Mouse (Mus musculus): ENCODE data around the gene Fbxl14. TPM values are rescaled to one million over a fixed set of nuclear protein-coding genes. Genes with fewer than 3 reads are reported as not detected.
"Not testable (repeated sequence)": the region's sequence is repeated elsewhere in the genome, so short reads cannot be mapped to it uniquely, and the experiment has no call there.

The Fbxl14 gene
- total RNA-seq (2021) = 10 to 100 TPM; 31.6 to 33.6 TPM

DNA sequence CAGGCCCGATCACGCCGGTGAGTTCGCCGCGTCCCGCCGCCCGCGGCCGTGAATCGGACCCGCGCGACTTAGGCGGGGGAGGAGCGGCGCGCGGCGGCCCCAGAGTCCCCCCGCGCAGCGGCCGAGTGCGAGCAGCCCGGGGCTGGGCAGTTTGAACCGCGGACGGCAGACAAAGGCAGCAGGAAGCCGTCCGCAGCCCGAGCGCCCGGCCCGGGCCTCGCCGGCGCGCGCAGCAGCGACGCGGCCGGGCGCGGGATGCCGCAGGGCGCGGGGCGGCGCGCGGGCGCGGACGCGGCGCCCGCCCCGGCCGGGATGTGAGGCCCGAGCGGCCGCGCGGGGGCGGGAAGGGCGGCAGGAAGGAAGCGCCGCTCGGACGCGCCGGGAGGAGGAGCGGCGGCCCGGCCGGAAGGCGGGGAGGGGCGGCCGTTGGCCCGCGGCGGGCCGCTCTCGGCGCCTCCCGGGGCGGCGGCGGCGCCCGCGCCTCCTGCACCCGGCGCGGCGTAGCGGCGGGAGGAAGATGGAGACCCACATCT lies at the start of gene Fbxl14:
TSS of gene Fbxl14 (plus strand) at position 326 of the 533 bp plus-strand sequence.
- peak in 1 of 2 experiments; percentile 33 for DNase-seq

DNA sequence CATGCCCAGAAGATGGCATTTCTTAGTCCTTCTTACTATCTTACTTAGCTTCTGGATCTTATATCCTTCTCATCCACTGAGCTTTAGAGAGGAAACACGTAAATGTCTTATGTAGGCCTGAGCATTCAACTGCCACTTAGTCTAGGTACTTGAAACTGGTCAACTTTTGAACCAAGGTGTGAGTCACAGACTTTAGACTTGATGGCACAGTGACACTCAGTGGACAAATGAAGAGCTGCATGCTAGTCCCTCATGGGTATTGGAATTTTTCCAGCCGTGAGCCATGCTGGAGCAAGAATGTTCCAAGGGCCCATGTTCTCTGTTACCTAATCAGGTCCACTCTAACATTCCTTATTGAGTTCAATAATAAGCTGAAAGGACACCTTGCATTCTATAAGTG lies 49.0 kb upstream of the Fbxl14 start:
- peak in 1 of 2 experiments; percentile 51 for DNase-seq

DNA sequence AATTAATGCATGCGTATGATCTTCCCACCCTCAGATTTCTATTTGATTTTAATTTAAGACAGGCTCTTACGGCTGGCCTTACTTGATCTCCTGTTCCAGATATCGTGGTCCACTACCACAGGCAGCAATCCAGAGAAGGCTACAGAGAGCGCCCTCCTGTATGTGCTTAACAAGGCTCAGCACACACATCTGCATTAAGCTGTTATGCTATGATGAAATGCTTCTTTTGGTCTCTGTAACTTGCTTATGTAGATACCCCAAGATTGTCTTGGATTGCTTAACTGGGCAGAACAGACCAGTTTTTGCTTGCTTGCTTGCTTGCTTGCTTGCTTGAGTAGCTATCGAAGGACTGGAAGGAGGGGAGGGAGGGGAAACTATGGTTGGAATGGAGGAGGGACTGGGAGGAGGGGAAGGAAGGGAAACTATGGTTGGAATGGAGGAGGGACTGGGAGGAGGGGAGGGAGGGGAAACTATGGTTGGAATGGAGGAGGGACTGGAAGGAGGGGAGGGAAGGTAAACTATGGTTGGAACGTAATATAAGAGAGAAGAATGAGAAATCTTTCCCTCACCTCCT lies 47.6 kb upstream of the Fbxl14 start:
- no peak for DNase-seq

DNA sequence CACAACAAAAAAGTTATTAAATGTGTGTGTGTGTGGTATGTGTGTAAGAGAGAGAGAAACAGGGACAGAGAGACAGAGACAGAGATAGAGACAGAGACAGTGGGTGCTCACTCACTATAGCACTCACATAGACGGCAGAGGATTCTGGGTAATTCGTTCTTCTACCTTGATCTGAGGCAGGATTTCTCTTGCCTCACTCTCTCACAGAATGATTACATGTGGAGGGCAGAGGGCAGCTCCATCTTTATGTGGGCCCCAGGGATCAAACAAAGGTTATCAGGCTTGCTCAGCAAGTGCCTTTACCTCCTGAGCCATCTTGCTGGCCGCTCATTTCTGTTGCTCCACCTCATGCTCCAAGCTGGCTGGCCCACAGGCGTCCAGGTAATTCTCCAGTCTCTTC lies 45.1 kb upstream of the Fbxl14 start:
- DNase-seq = no peak

DNA sequence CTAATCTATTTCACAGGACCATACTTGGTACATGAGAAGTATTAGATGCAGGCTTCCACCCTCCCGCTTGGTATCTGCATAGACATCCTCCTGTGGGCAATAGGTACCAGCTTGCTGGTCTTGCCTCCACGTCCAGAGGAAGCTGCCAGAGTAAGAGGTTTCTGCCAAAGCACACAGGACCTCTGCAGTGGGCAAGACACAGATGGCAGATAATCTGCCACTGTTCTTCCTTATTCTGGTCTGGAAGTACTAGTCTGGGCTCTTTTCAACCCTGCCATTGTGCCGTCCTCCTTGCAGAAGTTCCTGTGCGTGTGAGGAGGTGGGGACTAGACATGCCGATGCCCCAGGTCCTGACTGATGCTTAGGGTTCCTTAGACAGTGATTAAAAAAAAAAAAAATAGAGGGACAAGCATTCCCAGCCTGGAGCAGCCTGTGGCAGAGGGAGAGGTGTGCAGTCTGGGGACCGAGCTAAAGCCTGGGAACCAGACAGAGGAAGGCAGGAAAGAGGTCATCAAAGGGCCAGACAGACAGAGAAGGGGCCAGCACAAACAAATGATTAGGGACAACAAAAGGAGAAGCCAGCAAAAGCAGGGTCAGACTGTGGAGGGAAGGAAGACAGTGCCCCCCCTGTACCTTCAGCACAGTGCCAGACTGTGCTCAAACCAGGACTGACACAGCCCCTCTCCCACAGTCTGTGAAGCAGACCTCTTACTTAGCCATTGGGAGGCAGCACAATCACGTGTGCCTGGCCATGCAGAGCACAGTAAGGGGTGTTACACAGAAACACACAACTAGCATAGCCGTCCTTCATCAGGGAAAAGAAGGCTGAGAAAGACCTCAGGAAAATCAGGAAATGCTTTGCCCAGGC lies 41.3 kb upstream of the Fbxl14 start:
- no peak for DNase-seq

DNA sequence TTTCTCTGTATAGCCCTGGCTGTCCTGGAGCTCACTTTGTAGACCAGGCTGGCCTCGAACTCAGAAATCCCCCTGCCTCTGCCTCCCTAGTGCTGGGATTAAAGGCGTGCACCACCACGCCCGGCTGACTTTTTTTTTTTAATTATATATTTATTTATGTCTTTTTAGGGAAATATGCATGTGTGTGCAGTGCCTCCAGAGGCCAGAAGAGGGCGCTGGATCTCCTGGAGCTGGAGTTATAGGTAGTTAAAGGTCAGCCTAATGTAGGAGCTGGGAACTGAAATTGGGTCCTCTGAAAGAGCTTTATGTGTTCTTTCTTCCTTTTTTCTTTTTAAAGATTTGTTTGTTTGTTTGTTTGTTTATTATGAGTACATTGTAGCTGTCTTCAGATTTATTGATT lies 36.7 kb upstream of the Fbxl14 start:
- DNase-seq = not testable (repeated sequence)

DNA sequence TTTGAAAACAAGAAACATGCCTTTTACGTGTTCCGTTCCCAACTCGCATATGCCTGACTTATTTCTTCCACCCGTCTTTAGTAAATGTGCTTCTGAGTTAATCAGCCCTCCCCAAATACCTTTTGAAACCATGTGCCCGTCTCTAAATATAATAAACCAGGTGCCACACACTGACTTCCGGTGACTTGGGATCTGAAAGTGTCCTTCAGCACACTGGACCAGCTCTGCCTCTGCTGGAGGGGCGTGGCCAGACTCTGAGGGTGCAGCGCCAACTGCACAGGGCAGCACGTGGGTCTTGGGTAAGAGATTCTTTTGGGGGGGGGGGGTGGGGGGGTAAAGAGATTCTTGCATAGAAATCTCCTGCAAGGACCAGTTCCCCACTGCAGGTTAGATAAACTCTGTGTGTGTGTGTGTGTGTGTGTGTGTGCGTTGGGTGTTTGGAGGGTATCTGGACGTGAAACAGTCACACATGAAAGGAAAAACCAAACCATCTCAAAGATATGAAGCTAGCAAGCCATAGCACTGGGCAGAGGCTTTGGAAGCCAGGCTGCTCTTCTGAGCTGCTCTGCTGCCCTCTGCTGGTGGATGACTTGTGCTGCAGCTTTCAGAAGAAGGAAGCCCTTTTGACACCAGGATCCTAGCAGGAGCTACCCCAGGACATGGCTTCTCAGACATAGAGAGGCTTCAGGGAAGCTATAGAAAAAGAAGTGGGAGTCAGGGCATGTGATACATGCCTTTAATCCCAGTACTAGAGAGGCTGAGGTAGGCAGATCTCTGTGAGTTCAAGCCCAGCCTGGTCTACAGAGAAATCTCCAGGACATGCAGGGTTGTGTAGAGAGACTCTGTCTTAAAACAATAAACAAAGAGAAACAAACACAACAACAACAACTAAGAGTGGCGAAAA lies 35.5 kb upstream of the Fbxl14 start:
- peak; percentile 60 to 69 for DNase-seq

DNA sequence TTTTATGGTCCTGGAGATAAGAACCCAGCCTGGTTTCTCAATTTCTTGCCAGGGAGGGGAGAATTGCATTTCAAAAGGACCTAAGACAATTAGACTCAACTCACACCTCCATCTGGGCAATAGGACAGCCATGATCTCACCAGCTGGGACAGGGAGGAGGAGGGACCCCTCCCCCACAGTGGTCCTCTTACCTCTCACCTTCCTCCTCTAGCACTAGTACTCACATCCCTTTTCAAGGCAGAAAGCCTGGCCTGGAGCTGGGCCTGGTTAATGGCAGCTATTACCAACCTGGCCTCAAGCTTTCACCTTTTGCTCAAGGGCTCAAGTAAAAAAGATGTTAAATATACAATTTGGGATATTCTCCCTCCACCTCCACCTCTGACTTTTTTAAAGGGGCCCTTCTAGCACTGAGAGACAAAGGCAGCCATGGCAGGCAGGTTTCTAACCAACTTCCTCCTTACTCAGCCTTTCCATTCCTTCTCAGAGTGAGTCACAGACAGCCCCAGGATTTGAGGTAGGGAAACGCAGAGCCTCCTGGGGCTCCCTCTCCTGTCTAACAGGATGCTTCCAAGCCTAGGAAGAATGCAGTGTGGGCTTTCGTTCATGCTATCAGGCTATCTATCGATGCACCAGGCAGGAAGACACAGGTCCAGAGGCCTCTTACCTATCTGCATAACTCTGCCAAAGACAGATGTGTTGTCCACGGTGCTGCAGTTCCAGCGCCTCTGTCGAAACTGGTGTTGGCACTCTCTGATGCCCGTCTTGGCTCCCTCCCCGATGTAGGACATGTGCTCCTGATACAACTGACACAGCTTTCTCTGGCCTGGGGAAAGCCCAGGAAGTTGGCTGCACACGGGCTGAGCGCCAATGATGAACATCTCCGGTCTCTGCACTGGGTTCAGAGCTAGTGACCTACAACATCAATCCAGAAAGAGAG lies 33.5 kb upstream of the Fbxl14 start:
- DNase-seq = no peak

DNA sequence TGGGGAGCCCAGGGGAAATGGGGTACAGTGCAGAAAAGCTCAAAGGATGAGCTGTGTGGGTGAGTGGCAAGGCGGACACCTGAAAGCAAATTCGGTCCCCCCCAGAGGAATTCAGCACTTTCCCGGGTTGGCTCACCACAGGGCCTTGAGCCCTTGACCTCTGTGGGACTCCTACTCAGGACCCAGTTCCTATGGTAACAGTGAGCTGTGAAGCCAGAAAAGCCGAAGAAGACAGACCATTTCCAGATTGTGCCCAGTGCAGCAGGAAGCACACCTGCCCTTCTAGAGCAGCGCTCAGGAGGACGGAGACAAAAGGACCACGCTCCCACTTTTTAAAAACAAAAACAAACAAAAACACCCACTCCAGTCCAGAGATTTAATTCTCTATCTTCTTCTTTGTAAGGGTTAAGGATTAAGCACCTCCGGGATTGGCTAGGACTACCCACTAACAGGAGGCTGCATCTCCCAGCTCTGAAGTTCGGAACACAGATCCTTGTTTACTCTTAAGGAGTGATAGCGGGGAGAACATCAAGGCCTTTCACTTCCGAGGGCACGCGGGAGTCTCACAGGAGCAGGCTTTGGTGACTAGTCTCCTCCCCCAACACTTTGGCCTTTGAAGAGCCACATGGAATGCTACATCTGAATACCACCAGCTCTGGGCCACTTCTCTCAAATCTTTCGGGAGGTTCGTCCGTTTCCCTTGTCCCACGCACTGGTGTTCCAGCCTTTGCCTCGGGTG lies 31.0 kb upstream of the Fbxl14 start:
- DNase-seq = no peak

DNA sequence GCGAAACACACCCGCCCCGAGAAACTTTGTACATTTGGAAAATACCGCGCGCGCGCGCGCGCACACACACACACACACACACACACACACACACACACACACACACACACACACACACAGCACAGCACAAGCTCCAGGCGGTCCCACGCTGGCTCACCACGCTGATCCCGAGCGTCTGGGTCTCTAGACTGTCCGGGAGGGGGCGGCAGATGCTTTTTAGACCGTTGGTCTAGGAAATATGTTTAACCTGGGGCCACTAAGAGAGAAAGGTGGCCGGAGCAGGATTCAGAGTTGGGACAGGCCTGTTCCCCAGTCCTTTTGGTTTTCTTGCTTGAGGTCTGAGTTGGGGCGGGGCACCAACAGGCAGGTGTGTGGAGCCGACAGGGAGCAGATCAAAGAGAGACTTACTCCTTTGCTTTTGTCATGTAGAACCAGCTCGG lies 30.4 kb upstream of the Fbxl14 start:
- DNase-seq = no peak

DNA sequence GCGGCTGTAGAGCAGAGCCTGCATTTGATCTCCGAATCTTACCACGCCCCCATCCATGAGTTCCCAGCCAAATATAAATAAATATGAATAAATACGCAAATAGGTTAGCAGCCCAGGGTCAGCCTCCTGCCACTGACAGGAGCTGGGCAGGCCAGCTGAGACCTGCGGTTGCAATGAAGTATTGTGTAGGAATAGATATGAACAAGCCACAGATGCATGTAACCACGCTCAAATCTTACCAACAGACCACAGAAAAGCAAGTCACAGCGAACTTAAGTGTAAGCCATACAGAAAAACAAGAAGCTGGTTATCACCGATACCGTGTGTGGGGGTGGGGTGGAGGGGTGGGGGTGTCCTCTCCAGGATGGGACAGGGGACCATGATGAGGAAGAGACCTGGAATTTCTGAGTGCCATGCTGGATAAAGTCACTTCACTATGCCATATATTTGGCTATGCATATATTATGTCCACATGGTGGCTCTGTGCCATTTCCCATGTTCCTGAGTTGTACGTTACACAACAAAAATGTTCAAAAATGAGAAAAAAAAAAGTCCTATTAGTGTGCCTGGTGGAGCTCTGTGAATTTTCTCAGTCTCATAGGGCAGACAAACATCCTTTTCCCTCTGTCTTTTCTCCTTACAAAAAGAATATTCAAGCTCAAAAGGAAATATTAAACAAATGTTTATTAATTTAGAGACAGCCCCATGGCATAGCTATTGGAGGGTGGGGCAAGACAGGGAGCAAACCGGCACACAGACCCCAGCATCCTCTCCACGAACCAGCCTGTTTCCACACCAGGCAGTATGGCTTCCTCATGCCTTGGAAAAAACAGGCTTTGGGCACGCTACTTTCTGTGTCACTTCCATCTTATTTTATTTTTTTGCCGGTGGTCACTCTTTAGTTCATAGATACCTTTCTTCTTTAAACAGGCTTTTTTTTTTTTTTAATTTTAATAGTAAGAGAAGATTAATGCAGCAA lies 28.2 kb upstream of the Fbxl14 start:
- no peak for DNase-seq

DNA sequence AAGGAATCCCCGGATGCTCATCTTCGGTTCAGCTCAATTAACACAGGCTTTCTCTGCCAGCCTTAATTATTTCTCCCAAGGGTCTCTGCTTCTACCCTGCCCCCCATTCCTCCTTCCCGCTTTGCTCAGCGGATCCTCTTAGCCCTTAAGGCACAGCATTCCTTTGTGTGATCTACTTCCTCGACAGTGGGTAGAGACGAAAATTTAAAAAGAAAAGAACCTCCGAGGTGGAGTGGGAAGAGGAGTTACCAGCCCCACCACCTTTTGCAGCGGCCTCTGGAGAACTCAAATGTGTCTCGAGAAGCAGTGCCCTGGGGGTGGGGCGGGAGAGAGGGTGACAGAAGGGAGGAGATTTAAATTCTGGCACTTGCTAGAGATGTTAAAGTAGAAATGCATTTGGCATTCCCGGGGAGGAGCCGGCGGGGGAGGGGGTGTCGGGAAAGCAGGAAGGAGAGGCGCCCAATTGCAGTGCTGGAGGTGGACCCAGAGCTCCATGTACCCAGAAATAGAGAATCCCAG lies 27.4 kb upstream of the Fbxl14 start:
- DNase-seq = peak; percentile 55 to 59

DNA sequence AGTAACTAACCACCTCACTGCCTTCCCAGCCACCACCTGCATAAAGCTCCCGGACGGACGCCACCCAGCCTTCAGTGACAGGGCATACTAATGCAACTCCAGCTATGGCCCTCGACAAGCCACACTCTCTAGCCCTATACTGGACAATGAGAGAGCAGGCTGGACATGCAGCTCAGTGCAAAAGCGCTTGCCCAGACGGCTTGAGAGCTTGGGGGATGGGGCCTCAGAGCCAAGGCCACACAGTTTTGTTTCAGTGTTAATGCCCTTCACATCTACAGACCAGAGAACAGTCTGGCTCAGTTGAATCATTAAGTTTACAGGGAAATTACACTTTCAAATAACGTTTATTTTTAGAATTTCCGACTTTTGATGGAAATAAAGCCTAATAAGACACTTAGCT lies 21.3 kb upstream of the Fbxl14 start:
- DNase-seq = no peak

DNA sequence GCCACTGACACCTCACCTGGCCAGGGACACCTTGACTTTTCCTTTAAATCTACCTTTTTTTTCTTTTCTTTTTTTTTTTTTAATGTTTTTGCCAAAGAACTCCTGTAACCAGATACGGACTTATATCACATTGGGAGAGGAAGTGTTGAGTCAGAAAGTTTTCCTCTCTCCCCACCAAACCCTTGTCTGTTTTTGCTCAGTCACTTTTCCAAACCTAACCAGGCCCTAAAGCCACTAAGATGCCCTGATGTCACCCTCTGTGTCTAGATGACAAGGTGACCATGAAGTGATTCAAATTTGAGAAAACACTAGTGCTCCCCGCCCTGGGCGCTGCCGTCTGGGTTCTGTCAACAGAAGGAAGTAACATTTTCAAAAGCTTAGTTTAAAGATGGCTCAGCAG lies 20.4 kb upstream of the Fbxl14 start:
- no peak for DNase-seq

DNA sequence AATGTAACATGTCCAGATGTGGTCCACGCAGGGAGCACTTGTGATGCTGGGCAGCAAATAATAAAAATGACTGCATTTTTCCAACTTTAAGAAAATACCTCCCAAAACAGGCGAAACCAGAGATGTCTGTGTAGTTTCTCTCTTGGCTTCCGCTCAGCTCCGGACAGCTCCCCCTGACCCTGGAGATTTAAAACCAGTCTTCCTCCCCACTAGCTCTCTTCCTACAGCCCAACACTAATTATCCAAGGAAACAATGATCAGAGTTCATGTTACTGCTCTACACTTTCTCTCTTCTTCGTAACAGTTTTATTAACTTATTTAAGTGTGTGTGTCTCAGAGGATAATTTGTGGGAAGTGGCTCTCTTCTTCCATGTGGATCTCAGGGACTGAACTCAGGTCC lies 19.1 kb upstream of the Fbxl14 start:
- DNase-seq = no peak

DNA sequence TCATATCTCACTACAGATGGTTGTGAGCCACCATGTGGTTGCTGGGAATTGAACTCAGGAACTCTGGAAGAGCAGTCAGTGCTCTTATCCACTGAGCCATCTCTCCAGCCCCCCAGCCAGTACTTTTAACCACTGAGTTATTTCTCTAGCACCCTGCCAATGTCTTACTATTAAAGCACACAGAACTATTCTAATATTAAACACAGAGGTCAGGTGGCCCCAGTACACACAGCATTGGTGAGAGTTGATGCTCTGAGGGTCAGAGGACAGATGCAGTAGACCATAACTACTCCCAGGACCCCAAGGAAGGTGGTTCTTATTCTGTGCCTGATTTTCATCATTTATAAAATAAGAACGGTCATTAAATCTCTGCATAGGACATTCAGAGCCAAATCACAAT lies 13.3 kb upstream of the Fbxl14 start:
- no peak for DNase-seq

DNA sequence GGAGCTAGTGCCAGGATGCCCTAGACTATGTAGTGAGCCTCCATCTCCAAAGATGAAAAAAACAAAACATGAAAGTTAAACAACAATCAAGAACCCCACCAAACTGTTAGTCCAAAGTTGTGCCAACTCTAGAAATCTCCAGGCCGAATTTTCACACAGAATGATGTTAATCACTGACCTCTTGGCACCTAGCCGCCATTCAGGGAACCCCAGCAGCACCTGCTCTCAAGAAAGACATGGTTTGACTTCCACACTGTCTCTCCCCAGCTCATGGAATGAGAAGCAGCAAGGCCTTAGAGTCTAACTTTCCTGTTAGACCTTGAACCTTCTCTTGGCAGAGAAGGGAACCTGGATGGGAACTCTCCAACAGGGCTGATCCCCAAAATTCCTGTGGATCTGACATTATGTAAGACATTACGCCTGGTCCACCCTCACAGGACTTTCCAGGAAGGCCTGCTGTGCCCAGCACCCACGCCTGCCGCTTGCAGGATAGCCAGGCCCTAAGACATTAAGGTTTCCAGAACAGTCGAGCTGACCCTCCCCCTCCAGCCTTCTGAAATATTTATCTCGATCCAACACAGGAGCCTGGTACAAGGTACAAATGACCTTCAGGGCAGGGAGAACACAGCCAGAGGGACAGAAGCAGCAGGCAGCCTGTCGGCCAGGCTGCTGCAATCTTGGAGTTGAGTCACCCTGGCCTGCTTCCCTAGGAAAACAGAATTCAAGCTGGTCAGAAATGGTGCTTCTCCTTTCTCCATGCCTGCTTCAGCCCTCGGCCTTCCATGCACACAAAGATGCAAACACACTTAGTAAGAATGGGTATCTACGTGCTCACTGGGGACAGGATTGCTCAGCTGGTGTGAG lies 12.3 kb upstream of the Fbxl14 start:
- DNase-seq = no peak

DNA sequence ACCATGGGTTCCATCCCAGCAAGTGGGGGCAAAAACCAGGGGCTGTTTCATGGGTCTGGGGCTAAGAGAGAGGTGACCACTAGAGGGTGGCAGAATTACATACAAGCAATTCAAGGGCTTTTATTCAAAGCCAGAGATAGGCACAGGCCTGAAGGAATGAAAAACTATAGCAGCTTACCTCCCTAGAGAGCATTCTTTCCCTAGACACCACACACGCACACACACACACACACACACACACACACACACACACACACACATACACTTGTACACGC lies 11.7 kb upstream of the Fbxl14 start:
- DNase-seq = no peak

DNA sequence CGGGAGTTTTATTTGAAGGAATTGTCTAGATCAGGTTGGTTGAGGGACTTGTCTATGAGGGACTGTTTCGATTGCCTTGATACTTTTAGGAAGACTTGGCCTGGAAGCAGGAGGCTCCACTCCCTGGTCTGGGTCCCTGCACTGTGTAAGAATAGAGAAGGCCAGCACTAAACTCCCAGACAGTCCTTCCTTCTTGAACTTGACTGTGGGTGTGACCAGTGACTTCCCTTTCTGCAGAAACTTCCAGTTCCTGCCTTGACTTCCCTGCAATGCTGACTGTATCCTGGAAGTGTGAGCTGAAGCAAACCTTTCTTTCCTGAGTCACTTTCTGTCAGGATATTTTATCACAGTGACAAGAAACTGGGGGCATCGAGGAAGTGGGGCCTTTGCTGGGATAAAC lies 8.7 kb upstream of the Fbxl14 start:
- no peak for DNase-seq

Data from layer of hippocampus, postnatal 36 days (tissue).